Mouse (Mus musculus): ENCODE measurements around the gene Gbp5. TPM values are rescaled to one million over a fixed set of nuclear protein-coding genes. Genes with fewer than 3 reads are reported as not detected.
"Not testable (repeated sequence)": the region's sequence is repeated elsewhere in the genome, so short reads cannot be mapped to it uniquely, and the experiment has no call there.

Gene Gbp5
- polyA plus RNA-seq, 1 experiment from 2014 or later = not detected

- H3K36me3 ChIP-seq (replicated peaks) = no peaks in the 10 kb centered on the region
- no peak overlapping the region for H3K4me3 ChIP-seq
- DNase-seq (ENCODE audit: low spot score) = no peak
- no peak overlapping the region for H3K27ac ChIP-seq (replicated peaks)
- H3K27me3 ChIP-seq (replicated peaks; ENCODE audit: low read depth, poor library complexity, severe bottlenecking) = no peaks in the 10 kb centered on the region
- no peaks in the 10 kb centered on the region for H3K9me3 ChIP-seq
- H3K4me1 ChIP-seq = no peaks in the 10 kb centered on the region
- 78% methylated on average over 1 of the region's 1 CpGs for WGBS
Measured at GRCm38 (mm10) chr3:142554601-142555000, 60.8 kb downstream of the Gbp5 start.

GRCm38 (mm10) chr3:142555623-142556022 is 61.8 kb downstream of the Gbp5 start:
- Histone ChIP-seq H3K4me3 (no peak overlapping the region), H3K27ac (replicated peaks) (no peak overlapping the region), H3K4me1 (peaks cover 4% of the 10 kb centered on the region; the same call in 1 of the 2 replicates), H3K36me3 (replicated peaks) (no peaks in the 10 kb centered on the region), H3K9me3 (no peaks in the 10 kb centered on the region), H3K27me3 (replicated peaks; ENCODE audit: low read depth, poor library complexity, severe bottlenecking) (no peaks in the 10 kb centered on the region)
- WGBS = 91% methylated on average over 11 of the region's 11 CpGs
- DNase-seq (ENCODE audit: low spot score) = no peak

GRCm38 (mm10) chr3:142559632-142560228 is 66.0 kb downstream of the Gbp5 start, which contains the start of gene Gbp3:
Gene Gbp3 (plus strand): TSS chr3:142560026.
- H3K27ac ChIP-seq (replicated peaks) = peak within 1 kb of the TSS; percentile 48; the same call in 1 of the 2 replicates
- H3K4me3 ChIP-seq = peak within 1 kb of the TSS; percentile 42
- H3K27me3 ChIP-seq (replicated peaks; ENCODE audit: low read depth, poor library complexity, severe bottlenecking) = no peaks in the 10 kb centered on the region
- no peak for DNase-seq (ENCODE audit: low spot score)
- no peaks in the 10 kb centered on the region for H3K9me3 ChIP-seq
- H3K36me3 ChIP-seq (replicated peaks) = no peaks in the 10 kb centered on the region
- WGBS = 31% methylated on average over 3 of the region's 3 CpGs
- H3K4me1 ChIP-seq = peaks cover 4% of the 10 kb centered on the region; the same call in 1 of the 2 replicates

GRCm38 (mm10) chr3:142560296-142560948 is 66.6 kb downstream of the Gbp5 start:
- DNase-seq (ENCODE audit: low spot score) = peak; percentile 87
- no peaks in the 10 kb centered on the region for H3K9me3 ChIP-seq
- H3K36me3 ChIP-seq (replicated peaks) = no peaks in the 10 kb centered on the region
- no peak overlapping the region for H3K27ac ChIP-seq (replicated peaks)
- peaks cover 4% of the 10 kb centered on the region; the same call in 1 of the 2 replicates for H3K4me1 ChIP-seq
- H3K4me3 ChIP-seq = peak overlapping the region; percentile 42
- WGBS = 18% methylated on average over 12 of the region's 12 CpGs
- no peaks in the 10 kb centered on the region for H3K27me3 ChIP-seq (replicated peaks; ENCODE audit: low read depth, poor library complexity, severe bottlenecking)

- Histone ChIP-seq H3K9me3 (no peaks in the 10 kb centered on the region), H3K4me1 (peaks cover 4% of the 10 kb centered on the region; the same call in 1 of the 2 replicates), H3K36me3 (replicated peaks) (no peaks in the 10 kb centered on the region), H3K4me3 (no peak overlapping the region), H3K27ac (replicated peaks) (no peak overlapping the region), H3K27me3 (replicated peaks; ENCODE audit: low read depth, poor library complexity, severe bottlenecking) (no peaks in the 10 kb centered on the region)
- 88% methylated on average over 14 of the region's 14 CpGs for WGBS
- no peak for DNase-seq (ENCODE audit: low spot score)
Measured at GRCm38 (mm10) chr3:142561045-142561646, 67.4 kb downstream of the Gbp5 start.

- H3K9me3 ChIP-seq = no peaks in the 10 kb centered on the region
- H3K27me3 ChIP-seq (replicated peaks; ENCODE audit: low read depth, poor library complexity, severe bottlenecking) = no peaks in the 10 kb centered on the region
- no peak overlapping the region for H3K4me3 ChIP-seq
- no peak overlapping the region for H3K27ac ChIP-seq (replicated peaks)
- peaks cover 4% of the 10 kb centered on the region; the same call in 1 of the 2 replicates for H3K4me1 ChIP-seq
- WGBS = 84% methylated on average over 7 of the region's 7 CpGs
- no peak for DNase-seq (ENCODE audit: low spot score)
- H3K36me3 ChIP-seq (replicated peaks) = no peaks in the 10 kb centered on the region
Measured at GRCm38 (mm10) chr3:142561666-142562065, 67.9 kb downstream of the Gbp5 start.

- H3K9me3 ChIP-seq; H3K36me3 ChIP-seq (replicated peaks); H3K4me1 ChIP-seq; DNase-seq (ENCODE audit: low spot score); H3K27ac ChIP-seq (replicated peaks); H3K4me3 ChIP-seq; H3K27me3 ChIP-seq (replicated peaks; ENCODE audit: low read depth, poor library complexity, severe bottlenecking): not testable (repeated sequence)
- 80% methylated on average over 5 of the region's 5 CpGs for WGBS
Measured at GRCm38 (mm10) chr3:142567490-142567889, 73.7 kb downstream of the Gbp5 start.

- Histone ChIP-seq H3K36me3 (replicated peaks) (no peaks in the 10 kb centered on the region), H3K4me1 (no peaks in the 10 kb centered on the region), H3K4me3 (no peak overlapping the region), H3K9me3 (no peaks in the 10 kb centered on the region), H3K27ac (replicated peaks) (no peak overlapping the region), H3K27me3 (replicated peaks; ENCODE audit: low read depth, poor library complexity, severe bottlenecking) (no peaks in the 10 kb centered on the region)
- no peak for DNase-seq (ENCODE audit: low spot score)
- WGBS = 91% methylated on average over 4 of the region's 4 CpGs
Measured at GRCm38 (mm10) chr3:142570738-142571137, 77.0 kb downstream of the Gbp5 start.

Other genes with a start within 250 kb of the Gbp5 start
- 17.2 and 18.2 TPM in 2 replicates for gene Pdlim5, start 98.3 kb upstream of the Gbp5 start, polyA plus RNA-seq (2016; fragmentation: Nextera tagmentation; extraction: Ambion mirVana)
- gene Gbp7, start 36.4 kb downstream of the Gbp5 start, polyA plus RNA-seq (2016; fragmentation: Nextera tagmentation; extraction: Ambion mirVana) = 0.69 and 1.0 TPM in 2 replicates
- gene Gbp3, start 66.0 kb downstream of the Gbp5 start, polyA plus RNA-seq (2016; fragmentation: Nextera tagmentation; extraction: Ambion mirVana) = 0.21 and 0.39 TPM in 2 replicates
- gene Gbp2b, start 100.9 kb downstream of the Gbp5 start, polyA plus RNA-seq (2016; fragmentation: Nextera tagmentation; extraction: Ambion mirVana) = not detected in 2 replicates
- gene Gbp2, start 126.6 kb downstream of the Gbp5 start, polyA plus RNA-seq (2016; fragmentation: Nextera tagmentation; extraction: Ambion mirVana) = 0.06 and 0.10 TPM in 2 replicates
- gene Kyat3, start 207.1 kb downstream of the Gbp5 start, polyA plus RNA-seq (2016; fragmentation: Nextera tagmentation; extraction: Ambion mirVana) = 11.8 and 14.1 TPM in 2 replicates

All from embryonic facial prominence, embryonic 10.5 days (tissue).